20 mouse cellular contexts compared by ENCODE assay signal in the genomic region with DNA sequence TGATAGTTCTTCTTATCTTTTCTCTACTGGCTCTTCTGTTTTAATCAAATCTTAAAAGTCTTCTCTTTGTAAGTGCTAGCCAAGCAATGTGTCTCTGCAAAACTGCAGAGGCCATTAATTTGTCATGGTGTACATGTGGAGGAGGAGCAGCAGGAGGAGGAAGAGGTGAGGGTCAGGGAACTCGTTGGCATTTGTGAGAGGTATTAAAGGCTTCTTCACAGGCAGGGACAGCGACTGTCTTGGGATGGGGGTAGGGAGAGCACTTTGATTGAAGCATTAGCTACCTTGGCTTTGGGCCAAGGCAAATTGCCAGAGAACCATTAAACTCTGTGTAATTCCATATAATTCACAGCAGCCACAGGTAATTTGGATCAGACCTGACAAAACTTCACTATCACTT.
DNase-seq lines count a peak whose midpoint lies in the region; ATAC-seq and TF ChIP-seq lines count a peak whose summit lies in the region.
"Had no signal": no experiment of that assay in that cellular context is flagged by ENCODE, and none has a peak within 500 bp of the region (broad histone marks: within the 10 kb centered on the region; RNA-seq: fewer than 3 reads in every experiment).

No protein-coding gene starts in this region.

- peak; percentile 16 to 28 for DNase-seq in cerebellum, postnatal 10 days
- no peak for DNase-seq in cerebellum, adult 8-10 months
- DNase-seq in kidney, adult 8-10 months: no peak
- peak; percentile 38 for DNase-seq in kidney, postnatal 10 days
- no peak for DNase-seq in heart, adult 8-10 months (ENCODE audit: low spot score)
- DNase-seq: adrenal gland, postnatal 10 days; cerebellum, adult 9-10 months; heart, adult 11 months; heart, postnatal 14 days; layer of hippocampus, postnatal 36 days; right cerebral cortex, postnatal 25 days; spleen, adult 18-20 months had no signal

- no peak overlapping the region for H3K9ac ChIP-seq in kidney, embryonic 16.5 days (replicated peaks; ENCODE audit: low read length)
- H3K9ac ChIP-seq in limb, embryonic 12.5 days (replicated peaks): no peak overlapping the region
- no peak overlapping the region for H3K9ac ChIP-seq in intestine, postnatal 0 days (ENCODE audit: low read depth, low read length)
- H3K9ac ChIP-seq: forebrain, embryonic 13.5 days; heart, embryonic 13.5 days; midbrain, embryonic 12.5 days had no signal

- no peaks in the 10 kb centered on the region for H3K9me3 ChIP-seq in kidney, embryonic 16.5 days (ENCODE audit: low read length)
- no peaks in the 10 kb centered on the region for H3K9me3 ChIP-seq in limb, embryonic 12.5 days
- no peaks in the 10 kb centered on the region for H3K9me3 ChIP-seq in intestine, postnatal 0 days (ENCODE audit: control insufficient read depth)
- H3K9me3 ChIP-seq: forebrain, embryonic 13.5 days; heart, embryonic 13.5 days; midbrain, embryonic 12.5 days had no signal

- H3K4me3 ChIP-seq in kidney, embryonic 16.5 days (ENCODE audit: low read length): no peak overlapping the region
- H3K4me3 ChIP-seq in limb, embryonic 12.5 days (replicated peaks): no peak overlapping the region
- no peak overlapping the region for H3K4me3 ChIP-seq in intestine, postnatal 0 days (ENCODE audit: low read depth, low read length)
- H3K4me3 ChIP-seq: erythroblast, embryonic 14.5 days; forebrain, embryonic 13.5 days; heart, embryonic 13.5 days; midbrain, embryonic 12.5 days had no signal

- H3K27me3 ChIP-seq in kidney, embryonic 16.5 days (ENCODE audit: insufficient read depth, low read length): no peaks in the 10 kb centered on the region
- no peaks in the 10 kb centered on the region for H3K27me3 ChIP-seq in limb, embryonic 12.5 days
- H3K27me3 ChIP-seq in intestine, postnatal 0 days (replicated peaks; ENCODE audit: control insufficient read depth, insufficient read depth, low read length): no peaks in the 10 kb centered on the region
- H3K27me3 ChIP-seq: forebrain, embryonic 13.5 days; heart, embryonic 13.5 days; midbrain, embryonic 12.5 days had no signal

- 31% methylated on average over 2 of the region's 2 CpGs for WGBS in kidney, embryonic 16.5 days
- WGBS in limb, embryonic 12.5 days: 24% methylated on average over 2 of the region's 2 CpGs
- WGBS in intestine, postnatal 0 days: 20% methylated on average over 2 of the region's 2 CpGs

- TF ChIP-seq CTCF in intestine, postnatal 0 days (IDR thresholded peaks at IDR 0.05; ENCODE audit: low read depth): no peak

- H3K27ac ChIP-seq in kidney, embryonic 16.5 days (ENCODE audit: low read length): no peak overlapping the region
- peak overlapping the region; percentile 72 for H3K27ac ChIP-seq in limb, embryonic 12.5 days
- H3K27ac ChIP-seq in intestine, postnatal 0 days (ENCODE audit: low read depth, low read length): no peak overlapping the region
- H3K27ac ChIP-seq: forebrain, embryonic 13.5 days; heart, embryonic 13.5 days; kidney, postnatal 0 days; midbrain, embryonic 12.5 days had no signal

- no peaks in the 10 kb centered on the region for H3K36me3 ChIP-seq in kidney, embryonic 16.5 days (ENCODE audit: insufficient read depth, low read length)
- H3K36me3 ChIP-seq in limb, embryonic 12.5 days: no peaks in the 10 kb centered on the region
- no peaks in the 10 kb centered on the region for H3K36me3 ChIP-seq in intestine, postnatal 0 days (ENCODE audit: control insufficient read depth, insufficient read depth)
- H3K36me3 ChIP-seq: heart, embryonic 13.5 days; midbrain, embryonic 12.5 days had no signal

- H3K4me1 ChIP-seq in kidney, embryonic 16.5 days (ENCODE audit: insufficient read depth, low read length): peaks cover 6% of the 10 kb centered on the region; the same call in 1 of the 2 replicates
- H3K4me1 ChIP-seq in limb, embryonic 12.5 days (replicated peaks): peaks cover 22% of the 10 kb centered on the region
- no peaks in the 10 kb centered on the region for H3K4me1 ChIP-seq in intestine, postnatal 0 days (replicated peaks; ENCODE audit: control insufficient read depth, insufficient read depth, low read length)

- peak; percentile 65; the same call in 1 of the 2 replicates for ATAC-seq in kidney, embryonic 16.5 days (ENCODE audit: low FRiP score, low TSS enrichment)
- ATAC-seq in limb, embryonic 12.5 days (ENCODE audit: insufficient number of reproducible peaks, insufficient read depth, low FRiP score, low TSS enrichment, low read depth): no peak
- no peak for ATAC-seq in intestine, postnatal 0 days
- ATAC-seq: forebrain, embryonic 13.5 days had no signal

- no peak overlapping the region for H3K4me2 ChIP-seq in kidney, embryonic 16.5 days (replicated peaks; ENCODE audit: low read depth, low read length)
- no peak overlapping the region for H3K4me2 ChIP-seq in limb, embryonic 12.5 days
- H3K4me2 ChIP-seq in intestine, postnatal 0 days (replicated peaks; ENCODE audit: low read depth): no peak overlapping the region
- H3K4me2 ChIP-seq: forebrain, embryonic 13.5 days; heart, embryonic 13.5 days; midbrain, embryonic 12.5 days had no signal

Comparison
In these comparisons a context has a peak if more than half of its experiments do, and no peak if none do; other contexts are left out.
1. DNase-seq: peak in cerebellum, postnatal 10 days (2 of 2) and kidney, postnatal 10 days (single experiment); none in cerebellum, adult 8-10 months (single experiment), kidney, adult 8-10 months (0 of 2) and heart, adult 8-10 months (single experiment).